Mouse (Mus musculus) urinary bladder, adult 2 months (tissue): ENCODE measurements around the gene Gm28051. TPM values are rescaled to one million over a fixed set of nuclear protein-coding genes. Genes with fewer than 3 reads are reported as not detected.
A peak's percentile ranks its signal among the peaks of the same experiment; 100 is the strongest.

ENCODE experiments used
- DNase-seq: peaks from one replicate; pipeline ENCODE4 v3.0.0; 2022; ENCODE audit warnings: low spot score
- polyA plus RNA-seq: library from polyadenylated mRNA; depleted of rRNA; stranded (reverse); fragments of >200 nt; gene quantifications from 2 replicates; pipeline ENCODE4 v1.2.3, GENCODE M21; 2012

The Gm28051 gene
- polyA plus RNA-seq, 1 experiment, result not detected

GRCm38 (mm10) chr12:102705906-102706640, 51.5 kb downstream of the Gm28051 start:
- DNase-seq, result no peak

- DNase-seq, result peak; percentile 85
These were observed 52.2 kb downstream of the Gm28051 start for GRCm38 (mm10) chr12:102705216-102705871.

- DNase-seq, result peak; percentile 56
These were observed 52.9 kb downstream of the Gm28051 start, which contains the start of gene Itpk1 for GRCm38 (mm10) chr12:102704457-102705198. Itpk1 (minus strand) TSS chr12:102704930.

DNA sequence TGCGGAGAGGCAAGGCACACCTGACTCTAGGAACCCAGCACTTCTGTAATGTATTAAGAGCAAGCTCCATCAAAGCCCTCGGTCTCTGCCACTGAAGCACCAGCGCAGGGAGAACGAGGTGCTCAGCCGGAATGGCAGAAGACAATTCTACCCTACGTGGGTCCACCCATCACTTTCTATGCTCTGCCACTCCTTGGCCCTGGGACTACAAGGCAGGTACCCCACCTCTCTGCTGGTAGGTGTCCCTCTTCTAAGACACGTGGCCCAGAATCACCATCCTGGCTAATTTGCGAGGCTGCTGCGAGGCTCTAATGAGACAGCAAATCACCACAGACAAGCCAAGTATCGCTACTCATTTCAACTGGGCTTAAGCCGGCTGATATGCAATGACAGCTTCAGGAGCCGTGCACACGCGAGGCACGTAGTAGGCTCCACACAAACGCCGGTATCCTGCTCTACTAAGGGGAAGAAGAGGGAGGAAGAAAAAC, 53.6 kb downstream of the Gm28051 start:
- no peak for DNase-seq

GRCm38 (mm10) chr12:102703441-102703840, 54.1 kb downstream of the Gm28051 start:
- no peak for DNase-seq

GRCm38 (mm10) chr12:102703111-102703412, 54.5 kb downstream of the Gm28051 start:
- no peak for DNase-seq

- no peak for DNase-seq
These were observed 55.0 kb downstream of the Gm28051 start for GRCm38 (mm10) chr12:102702356-102703110.

- DNase-seq, result no peak
These were observed 55.8 kb downstream of the Gm28051 start for GRCm38 (mm10) chr12:102701691-102702207.

DNA sequence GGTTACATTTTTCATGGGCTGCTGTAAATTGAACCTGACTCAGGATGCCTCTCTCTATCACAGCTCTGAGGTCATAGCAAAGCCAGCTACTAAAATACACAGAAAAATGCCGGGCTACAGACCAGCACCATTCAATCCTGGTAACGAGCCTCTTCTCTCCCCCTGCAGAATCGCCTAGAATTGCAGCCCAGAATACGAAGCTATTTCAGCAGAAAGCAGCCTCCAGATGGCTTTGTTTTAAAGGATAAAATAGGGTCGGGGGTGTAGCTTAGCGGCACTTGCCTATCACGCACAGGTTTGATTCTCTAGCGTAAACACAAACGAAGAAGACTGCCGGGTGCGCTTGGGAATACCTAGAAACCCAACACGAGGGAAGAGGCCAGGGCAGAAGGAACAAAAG, 57.1 kb downstream of the Gm28051 start:
- DNase-seq, result no peak

GRCm38 (mm10) chr12:102699156-102699555, 58.4 kb downstream of the Gm28051 start:
- no peak for DNase-seq

- DNase-seq, result no peak
These were observed 59.4 kb downstream of the Gm28051 start for GRCm38 (mm10) chr12:102698089-102698684.

- peak; percentile 19 for DNase-seq
These were observed 60.2 kb downstream of the Gm28051 start for GRCm38 (mm10) chr12:102697381-102697780.

- no peak for DNase-seq
These were observed 60.8 kb downstream of the Gm28051 start for GRCm38 (mm10) chr12:102696635-102697354.

DNA sequence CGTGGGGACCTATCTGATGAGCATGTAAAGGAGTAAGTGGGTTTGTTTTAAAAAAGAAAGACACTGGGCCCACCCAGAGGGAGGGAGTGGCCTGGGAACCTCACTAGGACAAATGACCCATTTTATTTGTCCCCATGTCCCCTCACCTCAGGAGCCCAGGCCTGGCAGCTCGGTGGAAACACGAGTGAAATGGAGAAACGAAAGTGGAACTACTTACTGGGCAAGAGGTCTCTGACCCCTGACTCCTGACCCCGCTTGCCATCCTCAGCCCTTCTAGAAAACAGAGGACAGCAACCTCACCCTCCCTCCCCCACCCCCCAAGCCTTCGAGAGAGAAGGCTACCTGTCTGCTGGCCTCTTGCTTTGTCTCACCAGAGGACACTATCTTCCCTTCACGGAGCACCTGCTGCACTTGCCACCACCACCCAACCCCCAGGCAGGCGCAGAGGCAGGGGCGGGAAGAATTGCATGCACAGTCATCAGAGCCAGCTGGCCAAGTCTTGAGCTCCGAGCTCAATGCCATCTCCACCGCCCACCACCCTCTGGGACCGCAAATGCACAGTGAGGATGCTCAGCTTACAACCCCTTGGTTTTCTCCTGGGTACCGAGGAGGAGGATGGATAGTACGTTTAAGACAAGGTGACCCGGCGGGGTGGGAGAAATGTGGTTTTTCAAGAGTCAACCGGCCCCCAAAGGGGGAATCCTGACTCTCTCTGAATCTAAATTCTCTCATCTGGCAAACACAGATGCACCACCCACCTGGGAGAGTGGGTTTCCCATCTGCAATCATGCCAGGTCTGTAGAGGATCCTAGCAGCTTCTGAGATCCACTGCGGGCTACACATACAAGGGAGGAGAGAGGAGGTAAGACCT, 62.0 kb downstream of the Gm28051 start:
- DNase-seq, result no peak

DNA sequence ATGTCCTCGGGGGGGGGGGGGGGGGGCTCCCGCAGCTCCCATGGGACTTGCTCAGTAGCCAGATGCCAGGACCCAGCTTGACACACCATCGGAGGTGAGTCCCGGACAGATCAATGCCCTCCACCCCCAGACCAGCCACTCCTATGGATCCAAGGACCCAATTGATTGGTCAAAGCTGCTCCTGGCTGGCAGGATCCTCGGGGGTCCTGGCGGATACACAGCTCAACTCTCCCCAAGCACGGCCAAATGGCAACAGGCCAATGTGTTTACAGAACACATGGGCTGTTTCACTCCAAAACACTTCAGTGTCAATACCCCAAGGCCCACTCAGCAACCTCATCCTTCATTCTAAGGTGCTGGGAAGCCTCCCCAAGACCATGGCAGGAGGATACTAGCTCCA, 65.8 kb downstream of the Gm28051 start:
- DNase-seq, result no peak

DNA sequence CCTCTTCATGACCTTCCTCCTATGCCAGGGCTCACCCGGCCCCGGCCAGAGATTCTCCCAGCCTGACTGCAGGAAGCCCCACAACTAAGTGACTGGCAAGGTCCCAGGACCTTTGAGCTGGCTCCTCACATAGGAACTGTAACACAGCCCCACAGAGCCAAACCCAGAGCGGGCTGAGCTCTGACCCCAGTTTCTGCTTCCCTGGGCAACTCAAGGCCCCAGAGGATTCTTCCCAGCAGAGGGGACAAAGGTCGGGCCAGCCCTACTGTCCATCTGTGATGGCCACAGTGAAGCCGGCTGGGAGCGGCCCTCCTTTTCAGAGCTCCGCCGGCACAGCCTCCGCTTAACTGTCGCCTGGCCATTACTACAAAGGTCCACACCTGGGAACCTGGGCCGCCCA, 66.4 kb downstream of the Gm28051 start:
- DNase-seq, result no peak

- no peak for DNase-seq
These were observed 67.6 kb downstream of the Gm28051 start for GRCm38 (mm10) chr12:102689773-102690563.

DNA sequence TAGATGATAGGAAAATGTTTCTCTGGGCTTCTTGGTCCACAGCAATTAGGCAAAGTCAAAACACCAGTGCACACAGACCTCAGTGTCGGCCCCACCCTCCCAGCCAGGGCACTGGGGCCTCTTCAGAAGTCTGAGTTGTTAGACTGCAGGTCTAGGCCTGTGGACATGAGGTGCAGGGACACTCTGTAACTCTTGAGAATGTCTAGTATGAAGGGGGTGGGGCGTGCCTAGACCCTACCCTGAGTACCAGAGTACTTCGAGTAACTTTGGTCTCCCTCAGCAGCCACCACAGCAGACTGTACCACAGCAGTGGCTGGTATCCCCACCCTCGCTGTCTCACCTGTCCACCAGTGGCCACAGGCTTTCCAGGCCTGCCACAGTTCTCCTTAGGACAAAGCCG, 71.2 kb downstream of the Gm28051 start:
- DNase-seq, result no peak

DNA sequence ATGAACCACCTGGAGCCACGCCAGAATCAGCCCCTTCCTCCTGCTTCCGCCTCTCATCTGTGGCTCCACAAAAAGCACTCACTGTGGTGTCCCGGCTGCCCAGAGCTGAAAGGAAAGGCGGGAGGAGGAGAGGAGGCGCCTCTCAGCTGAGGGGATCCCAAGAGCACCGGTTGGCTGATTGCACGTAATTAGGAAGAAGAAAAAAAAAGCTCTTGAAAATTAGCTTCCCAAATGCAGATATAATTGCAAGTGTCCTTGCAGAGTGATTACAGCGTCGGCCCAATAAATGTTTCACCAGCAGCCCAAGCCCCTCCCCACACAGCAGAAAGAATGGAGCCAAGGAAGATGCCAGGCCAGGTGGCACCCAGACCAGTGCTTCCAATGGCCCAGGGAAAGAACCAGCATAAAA, 72.0 kb downstream of the Gm28051 start:
- DNase-seq, result no peak
